Mouse (Mus musculus) midbrain, embryonic 16.5 days (tissue): ENCODE data around the gene Ctcfl. TPM values are rescaled to one million over a fixed set of nuclear protein-coding genes. Genes with fewer than 3 reads are reported as not detected.
A peak's percentile ranks its signal among the peaks of the same experiment; 100 is the strongest.

Experiments
- ATAC-seq: fragments of 200-750 bp; cut with Nextera tagmentation; 2 replicates; pipeline ENCODE4 v1.8.0; 2017; ENCODE audit warnings: moderate TSS enrichment
- H3K27ac ChIP-seq: fragments of 300-500 bp; sonication (generic); 2 replicates; pipeline ENCODE4 v1.5.1; 2014; ENCODE audit warnings: mild to moderate bottlenecking, low read length, mixed read lengths
- H3K27me3 ChIP-seq: fragments of 300-500 bp; sonication (generic); 2 replicates; pipeline ENCODE4 v1.6.1; 2014; ENCODE audit warnings: low read depth, low read length, mixed read lengths; ENCODE audit not compliant: control insufficient read depth, insufficient read depth
- H3K36me3 ChIP-seq: fragments of 300-500 bp; sonication (generic); 2 replicates; pipeline ENCODE4 v1.6.1; 2014; ENCODE audit warnings: mild to moderate bottlenecking, low read length, moderate library complexity, mixed read lengths; ENCODE audit not compliant: control insufficient read depth, insufficient read depth
- H3K4me1 ChIP-seq: fragments of 300-500 bp; sonication (generic); 2 replicates; pipeline ENCODE4 v1.6.1; 2014; ENCODE audit warnings: mild to moderate bottlenecking, low read length, mixed read lengths; ENCODE audit not compliant: control insufficient read depth, insufficient read depth
- H3K4me2 ChIP-seq: fragments of 300-500 bp; sonication (generic); 2 replicates; pipeline ENCODE4 v1.6.1; 2014; ENCODE audit warnings: mild to moderate bottlenecking, low read length, mixed read lengths
- H3K4me3 ChIP-seq: fragments of 300-500 bp; sonication (generic); 2 replicates; pipeline ENCODE4 v1.5.1; 2014; ENCODE audit warnings: low read depth, mild to moderate bottlenecking, low read length, moderate library complexity, mixed read lengths
- H3K9ac ChIP-seq: fragments of 300-500 bp; sonication (generic); 2 replicates; pipeline ENCODE4 v1.6.1; 2014; ENCODE audit warnings: low read depth, low read length, mixed read lengths
- H3K9me3 ChIP-seq: fragments of 300-500 bp; sonication (generic); replicated peaks from 2 replicates; pipeline ENCODE4 v1.6.1; 2014; ENCODE audit warnings: mild to moderate bottlenecking, low read length, mixed read lengths; ENCODE audit not compliant: control insufficient read depth, poor library complexity, severe bottlenecking
- WGBS: fragments of 180-500 bp; shearing (Covaris S2); extraction: QIAGEN DNeasy Blood & Tissue Kit; methylation state at CpG from one replicate; pipeline ENCODE4 v1.1.7; 2014; 5-methylcytosine and 5-hydroxymethylcytosine counted together
- polyA plus RNA-seq: library from polyadenylated mRNA; unstranded; fragments of >200 nt; fragmentation: Nextera tagmentation; extraction: Ambion mirVana; gene quantifications from 2 replicates; pipeline ENCODE4 v1.2.1, GENCODE M21; 2015

Ctcfl gene
- polyA plus RNA-seq: 0.06 and 0.11 TPM in 2 replicates

- H3K4me1 ChIP-seq: no peaks in the 10 kb centered on the region
- no peak within 1 kb of the TSS for H3K4me3 ChIP-seq
- no peak for ATAC-seq
- no peaks in the 10 kb centered on the region for H3K36me3 ChIP-seq
- no peak within 1 kb of the TSS for H3K4me2 ChIP-seq
- 88% methylated on average over 35 of the region's 35 CpGs for WGBS
- H3K9me3 ChIP-seq: no peaks in the 10 kb centered on the region
- H3K9ac ChIP-seq: no peak within 1 kb of the TSS
- no peak within 1 kb of the TSS for H3K27ac ChIP-seq
- H3K27me3 ChIP-seq: no peaks in the 10 kb centered on the region
Observed at GRCm38 (mm10) chr2:173119023-173119944, at the start of gene Ctcfl. Gene Ctcfl, minus strand, starts transcription at chr2:173119525.

DNA sequence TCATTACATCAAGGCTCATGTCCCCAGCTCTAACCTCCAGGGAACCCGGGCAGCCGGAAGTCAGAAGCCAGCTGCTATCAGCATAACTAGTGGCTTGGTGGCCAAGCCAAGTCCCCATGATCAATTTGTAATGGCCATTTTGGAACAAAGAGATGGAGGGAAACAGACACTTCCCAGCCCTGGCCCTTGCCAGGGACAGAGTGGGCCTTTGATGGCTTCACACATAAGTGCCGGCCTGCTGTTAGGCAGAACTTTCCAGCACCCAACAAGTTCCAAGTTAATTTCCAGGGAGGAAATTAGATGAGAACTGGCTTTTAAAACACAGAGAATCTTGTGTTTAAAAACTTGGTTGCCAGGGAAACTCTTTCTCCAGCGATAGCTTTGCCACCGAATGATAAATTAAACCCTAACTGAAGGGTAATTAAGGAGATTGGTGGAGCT, 49.1 kb upstream of the Ctcfl start:
- no peak overlapping the region for H3K4me3 ChIP-seq
- no peak overlapping the region for H3K4me2 ChIP-seq
- WGBS: 60% methylated on average over 5 of the region's 5 CpGs
- 0 out of 2 replicates have a peak, but pooled peaks cover 3% of the 10 kb centered on the region for H3K27me3 ChIP-seq
- no peaks in the 10 kb centered on the region for H3K9me3 ChIP-seq
- no peak for ATAC-seq
- no peak overlapping the region for H3K9ac ChIP-seq
- peaks cover 17% of the 10 kb centered on the region for H3K4me1 ChIP-seq
- no peaks in the 10 kb centered on the region for H3K36me3 ChIP-seq
- H3K27ac ChIP-seq: no peak overlapping the region

DNA sequence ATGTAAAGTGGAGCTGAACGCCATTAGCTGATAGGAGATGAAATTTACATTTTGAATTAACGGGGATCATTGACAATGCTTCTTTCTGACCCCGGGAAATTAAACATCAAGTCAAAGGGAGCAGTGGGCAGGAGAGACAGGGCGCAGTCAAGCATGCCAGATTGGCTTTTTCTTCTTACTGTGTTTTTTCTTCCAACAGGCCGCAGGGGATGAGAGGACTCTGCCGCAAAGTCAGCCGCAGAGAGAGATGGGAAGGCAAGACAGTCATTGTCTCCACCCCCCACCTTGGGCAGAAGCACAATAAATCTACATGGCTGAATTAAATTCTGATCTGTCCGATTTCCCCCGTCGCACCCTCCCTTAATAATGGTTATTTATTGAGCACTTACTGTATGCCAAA, 46.0 kb upstream of the Ctcfl start:
- Histone ChIP-seq H3K4me3 (no peak overlapping the region), H3K4me2 (no peak overlapping the region), H3K27me3 (no peaks in the 10 kb centered on the region), H3K27ac (no peak overlapping the region), H3K4me1 (no peaks in the 10 kb centered on the region), H3K36me3 (no peaks in the 10 kb centered on the region), H3K9ac (no peak overlapping the region), H3K9me3 (no peaks in the 10 kb centered on the region)
- WGBS: 83% methylated on average over 10 of the region's 10 CpGs
- ATAC-seq: no peak

DNA sequence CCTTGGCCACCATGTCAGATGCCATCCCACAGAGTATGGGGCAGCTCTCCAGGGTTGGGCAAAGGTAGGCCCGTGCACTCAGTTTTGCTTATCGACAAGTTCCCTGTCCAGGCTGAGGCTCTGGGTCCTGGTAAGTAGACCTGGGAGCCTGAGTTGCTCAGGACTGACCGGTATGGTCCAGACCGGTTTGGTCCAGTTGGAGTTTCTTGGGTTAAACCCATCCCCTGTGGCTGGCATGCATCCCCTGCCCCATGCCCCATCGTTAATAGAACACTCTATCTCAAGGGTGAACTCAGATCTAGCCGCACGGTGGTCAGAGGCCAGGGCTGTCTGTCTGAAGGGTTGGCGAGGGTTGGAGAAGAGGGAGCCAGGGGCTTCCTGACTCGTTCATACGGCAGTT, 45.6 kb upstream of the Ctcfl start:
- no peak for ATAC-seq
- Histone ChIP-seq H3K4me1 (no peaks in the 10 kb centered on the region), H3K27ac (no peak overlapping the region), H3K36me3 (no peaks in the 10 kb centered on the region), H3K4me3 (no peak overlapping the region), H3K27me3 (no peaks in the 10 kb centered on the region), H3K9me3 (no peaks in the 10 kb centered on the region), H3K9ac (no peak overlapping the region), H3K4me2 (no peak overlapping the region)
- WGBS: 87% methylated on average over 10 of the region's 10 CpGs

DNA sequence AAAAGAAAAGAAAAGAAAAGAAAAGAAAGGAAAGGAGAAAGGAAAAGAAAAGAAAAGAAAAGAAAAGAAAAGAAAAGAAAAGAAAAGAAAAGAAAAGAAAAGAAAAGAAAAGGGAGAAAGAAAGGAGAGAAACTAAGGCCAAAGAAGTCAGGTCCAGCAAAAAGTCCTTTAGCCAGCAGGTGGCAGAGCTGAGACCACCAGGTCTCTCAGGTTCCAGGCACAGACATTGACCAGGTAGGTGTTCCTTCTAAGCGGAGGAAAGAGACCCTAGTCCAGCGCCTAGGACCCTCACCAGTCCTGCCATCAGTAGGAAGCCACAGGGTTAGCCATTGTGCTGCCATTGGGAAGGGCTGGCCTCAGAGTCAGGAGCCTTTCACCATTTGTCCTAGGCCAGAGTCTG, 45.0 kb upstream of the Ctcfl start:
- no peaks in the 10 kb centered on the region for H3K9me3 ChIP-seq
- H3K27me3 ChIP-seq: no peaks in the 10 kb centered on the region
- ATAC-seq: no peak
- 43% methylated on average over 2 of the region's 2 CpGs for WGBS
- no peaks in the 10 kb centered on the region for H3K4me1 ChIP-seq
- H3K9ac ChIP-seq: no peak overlapping the region
- H3K4me3 ChIP-seq: no peak overlapping the region
- H3K4me2 ChIP-seq: no peak overlapping the region
- no peaks in the 10 kb centered on the region for H3K36me3 ChIP-seq
- H3K27ac ChIP-seq: no peak overlapping the region

DNA sequence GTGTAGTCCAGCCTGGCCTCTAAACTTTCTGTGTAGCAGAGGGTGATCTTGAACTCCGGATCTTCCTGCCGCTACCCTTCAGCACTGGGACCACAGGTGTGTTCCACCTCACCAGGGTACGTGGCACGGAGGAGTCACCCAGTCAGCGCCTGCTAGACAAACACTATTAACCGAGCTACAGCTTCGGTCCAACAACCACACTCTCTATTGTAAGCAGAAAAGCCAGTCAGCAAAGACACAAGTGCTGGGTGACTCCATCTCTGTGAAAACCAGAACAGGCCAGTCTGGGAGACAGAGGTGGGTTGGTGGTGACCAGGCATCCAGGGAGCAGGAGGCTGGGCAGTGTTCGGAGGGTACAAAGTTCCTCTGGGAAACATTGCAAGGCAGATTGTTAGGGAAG, 44.1 kb upstream of the Ctcfl start:
- Histone ChIP-seq H3K27ac (no peak overlapping the region), H3K4me3 (no peak overlapping the region)

DNA sequence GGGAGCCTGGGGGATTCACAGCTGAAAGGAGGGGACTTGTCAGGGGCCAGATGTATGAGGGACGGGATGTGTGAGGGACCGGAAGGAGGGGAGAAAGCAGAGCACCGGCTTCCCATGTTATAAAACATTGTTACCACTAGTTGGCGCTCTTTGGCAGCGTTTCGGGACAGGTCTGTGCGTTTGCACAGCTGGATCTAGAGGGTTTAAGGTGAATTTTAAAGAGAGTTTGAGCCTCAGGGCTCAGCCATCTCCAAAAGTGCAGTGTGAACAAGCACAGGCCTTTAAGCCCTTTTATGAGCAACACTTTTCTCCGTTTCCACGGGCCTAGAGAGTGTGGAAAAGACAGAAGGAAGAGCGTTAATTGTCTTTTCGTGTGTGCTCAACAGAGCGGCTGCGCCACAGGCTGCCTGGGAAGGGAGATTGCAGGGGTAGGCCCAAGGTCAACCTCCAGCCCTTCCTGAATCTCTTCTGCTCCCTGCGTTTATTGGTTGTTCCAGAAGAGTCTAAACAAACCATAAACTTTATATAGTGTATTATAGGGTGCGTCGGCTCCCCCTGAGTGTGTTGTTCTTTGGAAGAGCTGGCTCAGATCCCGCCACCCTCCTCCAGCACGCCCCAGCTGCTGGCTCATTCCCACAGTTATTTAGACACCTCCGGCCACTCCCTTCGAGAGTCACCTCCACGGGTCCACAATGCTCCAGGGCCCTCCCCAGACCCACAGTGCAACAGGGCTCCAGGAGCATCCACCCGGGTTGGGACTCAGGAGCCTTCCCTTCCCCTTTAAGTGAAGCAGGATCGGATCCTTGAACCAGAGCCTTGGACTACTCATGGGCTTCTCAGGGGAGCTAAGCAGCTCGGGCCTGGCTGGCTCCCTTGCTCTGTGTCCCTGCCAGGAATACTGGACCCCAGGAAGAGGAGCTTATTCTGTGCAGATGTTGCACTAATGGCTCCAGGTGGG, 40.3 kb upstream of the Ctcfl start:
- Histone ChIP-seq H3K9ac (no peak overlapping the region), H3K4me3 (no peak overlapping the region), H3K36me3 (no peaks in the 10 kb centered on the region), H3K27ac (no peak overlapping the region), H3K27me3 (no peaks in the 10 kb centered on the region), H3K9me3 (no peaks in the 10 kb centered on the region), H3K4me2 (peak overlapping the region; percentile 31; the same call in 1 of the 2 replicates), H3K4me1 (no peaks in the 10 kb centered on the region)
- 55% methylated on average over 24 of the region's 24 CpGs for WGBS
- peak; percentile 68 for ATAC-seq

More for the DNA sequence above, 44.1 kb upstream of the Ctcfl start:
- Histone ChIP-seq H3K4me1 (no peaks in the 10 kb centered on the region), H3K27me3 (no peaks in the 10 kb centered on the region), H3K36me3 (no peaks in the 10 kb centered on the region), H3K9me3 (no peaks in the 10 kb centered on the region), H3K4me2 (no peak overlapping the region), H3K9ac (no peak overlapping the region)
- 88% methylated on average over 8 of the region's 8 CpGs for WGBS
- ATAC-seq: no peak

GRCm38 (mm10) chr2:173158390-173159055, 39.2 kb upstream of the Ctcfl start:
- Histone ChIP-seq H3K36me3 (no peaks in the 10 kb centered on the region), H3K27ac (no peak overlapping the region), H3K9me3 (no peaks in the 10 kb centered on the region), H3K4me1 (no peaks in the 10 kb centered on the region), H3K4me2 (no peak overlapping the region), H3K9ac (no peak overlapping the region), H3K27me3 (no peaks in the 10 kb centered on the region), H3K4me3 (no peak overlapping the region)
- no peak for ATAC-seq
- 90% methylated on average over 19 of the region's 19 CpGs for WGBS
